Mouse (Mus musculus): ENCODE data around the gene Man1c1.

The Man1c1 gene

DNA sequence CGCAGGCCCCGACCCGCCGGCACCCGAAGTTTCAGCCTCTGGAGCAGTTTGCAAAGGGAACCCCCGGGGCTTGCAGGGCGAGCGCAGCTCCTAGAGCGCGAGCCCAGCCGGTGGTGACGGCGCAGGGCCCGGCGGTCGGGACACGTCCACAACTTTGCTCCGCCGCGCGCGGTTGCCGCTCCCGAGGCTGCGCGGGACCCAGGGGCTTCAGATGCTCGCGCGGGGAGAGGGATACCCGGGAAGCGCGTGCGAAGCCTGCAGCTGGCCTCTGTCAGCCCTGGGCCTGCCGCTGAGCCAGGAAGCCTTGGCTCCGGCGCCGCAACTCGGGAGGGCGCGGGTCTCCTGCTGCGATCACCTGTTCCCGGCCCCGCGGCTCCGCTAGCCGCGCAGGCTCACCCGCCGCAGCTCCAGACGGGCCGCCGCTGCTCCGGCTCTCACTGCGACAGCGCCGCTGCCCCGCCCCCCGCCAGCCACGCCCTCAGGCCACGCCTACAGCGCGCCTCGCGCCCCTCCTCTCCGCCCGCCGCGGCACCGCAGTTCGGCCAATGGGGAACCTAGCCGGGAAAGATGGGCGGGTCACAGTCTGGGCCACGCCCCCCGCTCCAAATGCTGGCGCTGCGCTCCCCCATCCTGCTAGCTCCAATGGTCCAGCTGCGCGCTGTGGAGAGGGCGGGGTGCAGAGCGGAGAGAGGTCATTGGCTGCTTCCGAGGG, at the start of gene Man1c1:
Gene Man1c1 (minus strand): TSS at position 456 of the 712 bp plus-strand sequence.
- DNase-seq, result peak; percentile 99

DNA sequence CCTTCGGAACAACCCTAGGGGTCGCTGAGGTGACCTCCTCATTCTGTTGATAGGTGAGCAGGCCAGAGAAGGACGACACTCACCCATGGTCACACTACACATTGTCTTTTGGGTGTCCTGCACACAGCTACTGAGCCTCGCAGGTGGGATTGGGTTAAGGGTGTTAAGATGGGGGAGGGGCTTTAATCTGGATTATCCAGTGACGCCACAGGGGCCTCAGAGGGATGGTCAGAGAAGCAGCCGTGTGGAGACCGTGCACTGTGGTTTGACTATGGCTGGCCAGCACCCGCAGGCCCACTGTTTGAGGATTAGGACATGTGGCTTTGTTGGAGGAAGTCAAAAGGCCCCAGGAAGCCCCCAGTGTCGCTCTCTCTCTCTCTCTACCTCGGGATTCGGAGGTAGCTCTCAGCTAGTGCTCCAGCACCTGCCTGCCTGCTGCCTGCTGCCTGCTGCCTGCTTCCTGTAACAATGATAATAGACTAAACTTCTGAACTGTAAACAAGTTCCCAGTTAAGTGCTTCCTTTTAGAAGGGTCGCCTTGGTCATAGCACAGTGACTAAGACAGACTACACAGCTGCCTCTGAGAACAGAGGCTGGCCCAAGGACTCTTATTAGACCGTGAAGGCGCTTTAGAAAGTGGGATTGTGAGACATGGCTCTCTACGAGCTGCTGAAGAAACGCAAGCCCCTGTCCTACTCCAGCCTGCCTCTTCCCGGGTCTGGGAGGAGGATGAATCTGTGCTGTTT, 49.6 kb upstream of the Man1c1 start:
- DNase-seq, result peak in 1 of 2 experiments; percentile 44

DNA sequence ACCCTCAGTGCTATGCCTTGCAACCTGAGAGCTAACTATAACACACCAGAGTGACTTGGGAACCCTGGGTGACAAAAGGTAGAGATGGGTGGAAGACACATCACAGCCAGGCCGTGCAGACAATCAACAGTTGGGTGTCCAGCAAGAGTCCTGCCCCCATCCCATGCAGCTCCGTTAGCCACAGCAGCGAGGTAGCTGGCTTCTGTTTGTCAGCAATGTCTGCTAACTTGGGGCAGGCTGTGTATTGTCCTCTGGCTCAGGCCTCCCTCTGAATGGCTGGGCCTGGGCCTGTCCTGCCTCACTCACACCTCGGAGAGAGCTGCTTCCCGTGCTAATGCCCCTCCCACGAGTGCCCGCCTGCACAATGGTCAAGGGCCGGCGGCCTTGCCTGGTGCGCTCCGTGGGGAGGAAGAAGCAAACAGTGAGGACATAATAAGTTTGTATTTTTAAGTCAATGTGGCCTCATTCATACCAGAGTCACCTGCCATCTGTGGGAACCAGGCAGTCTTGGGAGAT, 48.9 kb upstream of the Man1c1 start:
- peak; percentile 56 to 78 for DNase-seq

DNA sequence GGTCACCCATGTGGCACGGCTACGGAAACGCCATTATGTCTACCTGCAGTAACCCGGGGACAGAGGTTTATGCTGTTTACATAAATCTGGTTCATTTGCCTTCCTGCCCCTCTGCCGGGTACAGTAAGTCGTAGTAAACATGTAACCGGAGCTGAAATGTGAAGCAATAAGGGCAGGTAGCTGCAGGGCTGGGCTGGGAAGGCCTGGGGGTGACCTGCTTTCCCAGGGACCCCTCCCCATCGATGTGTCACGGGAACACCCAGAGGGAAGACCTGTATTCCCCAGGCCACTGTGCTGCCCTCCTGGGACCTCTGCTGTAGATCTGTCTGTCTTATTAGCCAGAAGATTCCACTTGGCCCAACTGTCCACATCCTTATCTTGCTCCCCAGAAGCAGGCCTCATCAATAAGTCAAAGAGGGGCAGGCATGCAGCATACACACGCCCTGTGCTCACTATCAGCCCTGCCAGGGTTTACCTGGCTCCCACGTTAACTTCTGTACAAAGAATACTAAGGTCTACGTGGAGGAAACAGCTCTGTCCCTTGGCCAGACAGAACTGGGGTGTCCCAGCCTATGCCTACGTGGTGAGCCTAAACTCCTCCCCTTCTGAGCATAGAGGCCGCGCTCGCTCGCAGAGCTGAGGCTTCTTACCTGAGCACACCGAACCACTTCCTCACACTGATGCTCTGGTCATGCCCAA, 47.7 kb upstream of the Man1c1 start:
- DNase-seq, result no peak

DNA sequence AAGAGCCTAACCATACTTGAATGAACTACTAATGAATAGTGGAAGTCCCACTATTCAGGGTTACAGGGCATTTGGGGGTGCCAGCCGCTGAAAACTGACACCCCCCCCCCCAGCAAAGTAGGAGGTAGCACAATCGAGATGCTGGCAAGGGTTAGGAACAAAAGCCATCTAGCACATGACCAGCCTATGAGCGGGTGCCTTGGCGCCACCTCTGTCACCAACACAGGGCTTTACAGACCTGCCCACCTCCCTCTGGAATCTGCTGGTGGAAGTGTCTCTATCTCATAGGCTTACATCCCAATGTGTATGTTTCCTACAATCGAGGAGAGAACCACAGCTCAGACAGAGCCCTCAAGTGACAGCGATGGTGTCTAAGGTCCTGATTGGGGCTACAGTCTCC, 46.7 kb upstream of the Man1c1 start:
- DNase-seq, result no peak

DNA sequence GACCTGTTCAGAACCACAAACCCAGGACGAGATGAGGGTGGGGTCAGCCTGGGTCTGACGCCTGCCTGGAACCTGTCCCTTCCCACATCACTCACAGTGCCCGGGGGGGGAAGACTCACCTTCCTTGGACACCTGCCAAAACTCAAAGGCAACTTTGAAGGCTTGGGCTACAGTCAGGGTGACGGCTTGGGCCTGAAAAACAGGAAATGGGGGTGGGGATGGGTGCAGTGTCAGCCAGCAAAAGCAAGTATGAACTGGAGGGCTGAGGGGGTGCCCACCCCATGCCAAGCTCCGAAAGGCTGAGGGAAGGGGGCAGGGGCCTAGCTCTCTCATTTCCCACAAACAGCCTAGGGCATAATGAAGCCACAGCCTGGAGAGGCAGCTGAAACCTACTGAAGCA, 46.2 kb upstream of the Man1c1 start:
- DNase-seq, result peak; percentile 49 to 56

DNA sequence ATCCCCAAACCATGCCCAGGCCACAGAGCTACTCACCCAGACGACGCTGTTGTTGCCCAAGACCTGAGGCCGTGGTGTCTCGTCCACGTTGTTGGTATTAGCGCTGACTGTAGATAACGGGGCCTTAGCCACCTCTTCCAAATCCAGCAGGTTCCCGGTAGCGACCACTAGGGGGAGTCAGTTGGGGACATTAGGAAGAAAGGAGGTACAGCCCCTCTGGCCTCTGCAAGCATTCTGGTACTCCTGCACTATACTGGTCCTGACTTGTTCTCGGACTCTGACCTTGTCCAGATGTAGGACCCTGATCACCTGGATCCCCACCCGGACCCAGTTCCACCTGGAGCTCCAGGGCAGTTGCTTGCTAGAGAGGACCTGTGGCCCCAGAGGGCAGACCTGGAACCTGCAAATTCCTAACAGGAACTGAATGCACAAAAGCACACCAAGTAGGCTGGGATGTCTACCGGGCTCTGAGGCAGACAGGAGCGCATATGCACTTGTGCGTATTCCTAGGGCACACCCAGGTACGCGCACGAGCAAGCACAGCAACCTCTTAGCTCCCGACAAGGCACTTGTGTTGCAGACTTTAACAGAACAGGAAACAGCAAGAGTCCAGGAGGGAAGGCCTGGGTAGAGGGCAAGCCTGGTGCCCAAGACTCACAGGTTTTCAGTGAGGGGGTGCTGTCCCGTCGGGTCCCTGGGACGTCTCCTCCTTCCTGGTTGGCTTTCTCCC, 45.4 kb upstream of the Man1c1 start:
- peak in 1 of 2 experiments; percentile 30 for DNase-seq

DNA sequence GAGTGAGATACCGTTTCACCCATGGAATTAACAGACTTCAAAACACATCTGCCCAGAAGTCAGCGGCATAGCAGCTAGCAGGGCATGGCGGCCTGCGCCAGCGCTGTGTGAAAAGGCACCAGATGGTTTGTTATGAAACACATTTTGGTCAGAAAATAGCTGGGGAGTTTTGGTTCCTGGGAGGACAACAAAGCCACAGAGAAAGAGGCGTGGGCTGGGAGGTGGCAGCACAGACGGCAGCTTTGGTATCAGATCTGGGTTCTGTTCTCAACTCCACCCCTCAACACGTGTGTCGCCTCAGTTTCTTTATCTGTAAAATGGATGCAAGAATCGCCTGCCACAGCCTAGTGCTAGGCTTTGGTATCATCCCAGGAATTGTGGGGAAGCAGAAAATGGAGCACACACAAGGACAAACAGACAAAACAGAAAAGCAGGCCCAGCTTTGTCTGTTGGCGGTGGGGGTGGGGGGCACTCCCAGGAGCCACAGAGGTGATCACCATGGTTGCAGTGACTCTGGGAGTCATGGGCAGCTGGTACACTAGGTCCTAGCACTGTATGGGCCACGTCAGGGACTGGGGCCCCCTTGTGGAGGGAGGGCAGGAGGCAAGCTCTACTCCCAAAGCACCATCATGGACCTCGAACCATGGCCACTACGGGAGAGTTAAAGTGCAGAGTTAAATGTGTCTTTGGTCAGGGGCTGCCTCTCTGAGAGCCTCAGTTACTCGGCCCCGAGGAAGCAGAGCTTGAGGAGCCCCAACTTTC, 42.0 kb upstream of the Man1c1 start:
- DNase-seq, result peak; percentile 34 to 55

DNA sequence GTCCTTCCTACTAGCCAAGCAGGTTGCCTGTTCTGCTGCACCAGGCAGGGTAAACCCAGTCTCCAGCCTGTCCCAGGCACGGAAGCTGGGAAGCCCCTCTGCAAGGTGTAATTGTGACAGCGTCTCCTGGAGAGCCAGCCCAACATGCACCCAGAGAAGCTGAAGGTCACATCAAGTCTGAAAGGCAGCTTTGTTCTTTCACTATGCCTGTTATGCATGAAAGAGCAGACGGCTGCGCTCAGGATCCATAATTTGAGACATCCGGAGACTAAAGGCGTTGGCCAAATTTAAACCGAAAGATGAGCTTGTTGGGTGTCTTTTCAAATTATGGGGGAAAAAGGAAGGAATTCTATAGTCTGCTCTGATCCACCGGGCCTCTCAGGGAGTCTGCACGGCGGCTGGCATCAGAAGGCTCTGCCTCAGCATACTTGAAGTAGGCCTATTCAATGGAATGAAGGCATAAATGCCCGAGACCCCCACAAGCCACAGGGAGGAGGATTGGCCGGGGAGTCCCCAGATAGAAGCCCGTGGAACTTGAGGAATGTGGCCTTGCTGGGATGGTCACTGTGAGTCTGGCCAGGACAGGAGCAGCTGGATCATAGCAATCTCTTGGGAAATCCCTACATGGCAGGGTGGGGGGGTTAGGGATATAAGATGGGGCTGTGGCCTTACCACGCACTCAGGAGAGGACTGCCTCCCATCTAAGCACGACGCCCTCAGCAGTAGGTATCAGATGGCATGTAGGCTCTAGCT, 40.0 kb upstream of the Man1c1 start:
- peak in 1 of 2 experiments; percentile 55 for DNase-seq

DNA sequence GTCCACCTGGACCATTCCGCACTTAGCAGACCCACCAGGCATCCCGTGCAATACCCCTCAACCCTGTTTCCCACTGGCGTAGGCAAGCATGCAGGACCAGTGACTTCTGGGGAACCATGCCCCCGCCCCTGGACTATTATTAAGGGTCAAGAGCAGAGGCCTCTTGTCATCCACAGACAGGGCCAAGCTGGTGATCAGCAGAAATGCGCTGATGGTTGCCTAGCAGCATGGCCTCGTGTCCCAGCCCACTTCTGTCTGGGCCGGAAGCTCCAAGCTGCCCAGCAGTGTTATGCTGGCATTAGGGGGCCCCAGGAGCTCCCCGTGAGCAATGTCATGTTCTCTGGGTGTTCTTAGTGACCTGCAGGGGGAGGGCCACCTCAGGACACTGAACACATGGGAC, 37.9 kb upstream of the Man1c1 start:
- DNase-seq, result peak in 1 of 2 experiments; percentile 53

DNA sequence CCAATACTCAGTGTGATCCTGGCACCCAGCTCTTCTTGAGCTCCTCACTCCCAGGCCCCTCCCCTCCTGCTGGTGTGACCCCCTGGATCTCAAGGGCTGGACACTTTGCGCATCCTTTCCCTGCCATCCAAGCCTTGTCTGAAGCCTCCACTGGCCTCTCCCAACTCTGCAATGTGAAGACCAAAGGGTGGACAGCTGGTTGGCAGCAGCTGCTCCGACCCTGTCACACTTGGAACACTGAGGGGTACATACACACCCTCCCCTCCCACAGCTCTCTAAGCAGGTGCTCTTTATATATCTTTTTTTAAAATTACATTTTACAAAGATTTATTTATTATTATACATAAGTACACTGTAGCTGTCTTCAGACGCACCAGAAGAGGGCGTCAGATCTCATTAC, 36.1 kb upstream of the Man1c1 start:
- no peak for DNase-seq

DNA sequence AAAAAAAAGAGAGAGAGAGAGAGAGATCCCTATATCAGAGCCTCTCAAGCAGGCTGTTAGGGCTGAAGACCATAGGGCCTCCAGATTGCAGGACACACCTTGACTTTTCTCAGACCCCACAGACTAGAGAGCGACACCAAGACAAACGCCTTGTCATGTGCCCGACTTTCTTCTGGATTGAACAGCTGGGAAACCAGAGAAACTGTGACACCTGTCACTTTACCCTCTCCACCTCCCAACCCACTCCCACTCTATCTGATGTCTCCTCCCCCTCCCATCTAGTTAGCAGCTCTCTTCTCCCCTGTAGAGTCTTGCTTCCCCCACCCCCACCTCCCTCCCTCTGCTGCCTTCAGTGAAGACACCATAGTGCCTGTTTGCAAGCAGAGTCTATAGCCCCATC, 35.4 kb upstream of the Man1c1 start:
- no peak for DNase-seq

DNA sequence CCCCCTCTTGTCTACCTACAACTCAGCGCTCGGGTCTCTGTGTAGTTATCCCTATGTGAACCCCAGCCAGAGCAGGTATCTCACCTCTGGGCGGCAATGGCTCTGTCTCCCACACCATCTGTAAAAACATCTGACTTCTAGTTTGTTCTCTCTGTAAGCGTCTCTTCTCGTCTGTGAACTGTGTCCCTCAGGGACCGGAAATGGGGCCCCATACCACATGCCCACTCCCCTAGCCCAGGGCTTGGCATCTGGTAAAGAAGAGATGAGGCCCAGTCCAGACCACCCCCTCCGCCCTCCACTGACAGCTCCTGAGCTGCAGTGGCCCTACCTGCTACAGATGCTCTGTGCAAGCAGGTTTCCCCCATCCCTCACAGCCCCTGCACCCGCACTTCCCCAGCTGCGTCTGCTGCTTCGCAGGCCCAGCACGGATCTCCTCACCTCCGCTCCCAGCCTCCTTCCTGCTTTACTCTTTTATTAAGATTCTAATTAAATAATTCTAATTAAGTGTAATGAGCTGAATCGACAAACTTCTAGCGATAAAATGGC, 33.3 kb upstream of the Man1c1 start:
- DNase-seq, result no peak

DNA sequence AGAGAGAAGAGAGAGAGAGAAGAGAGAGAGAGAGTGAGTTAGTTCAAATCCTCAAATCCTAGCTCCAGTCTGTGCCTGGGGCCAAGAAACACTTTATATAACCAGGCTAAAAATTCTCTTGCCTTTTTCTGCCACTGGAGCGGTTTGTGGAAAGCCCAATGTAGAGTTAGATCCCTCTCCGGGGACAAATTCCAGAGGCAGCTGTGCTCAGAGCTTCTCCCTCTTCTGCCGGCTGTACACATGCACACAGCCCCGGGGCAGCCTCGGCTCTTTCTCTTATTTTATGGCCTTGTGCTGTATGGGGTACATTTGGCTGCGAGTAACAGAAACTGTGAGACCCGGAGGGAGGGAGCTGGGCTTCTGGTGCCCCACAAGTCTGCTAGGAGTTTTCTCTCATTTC, 32.1 kb upstream of the Man1c1 start:
- no peak for DNase-seq

DNA sequence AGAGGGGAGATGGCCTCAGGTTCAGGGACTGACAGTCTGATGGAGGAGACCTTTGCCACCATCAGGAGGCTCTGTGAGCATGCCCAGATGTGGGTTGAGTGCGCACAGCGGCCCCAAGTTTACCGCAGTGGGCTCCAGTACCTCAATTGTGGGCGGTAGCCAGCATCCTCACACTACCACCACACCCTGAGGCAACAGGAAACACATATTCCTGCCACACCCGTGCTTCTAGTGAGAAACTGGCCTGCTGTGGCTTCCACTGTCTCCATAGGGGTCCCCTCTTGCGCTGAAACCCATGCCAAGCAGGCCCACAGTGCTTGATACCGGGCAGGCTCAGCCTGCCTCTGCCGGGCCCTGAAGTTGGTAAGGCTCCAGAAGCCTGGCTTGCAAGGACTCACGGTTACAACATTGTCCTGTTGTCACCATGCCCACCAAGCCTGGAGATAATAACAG, 30.6 kb upstream of the Man1c1 start:
- DNase-seq, result peak; percentile 81 to 83

DNA sequence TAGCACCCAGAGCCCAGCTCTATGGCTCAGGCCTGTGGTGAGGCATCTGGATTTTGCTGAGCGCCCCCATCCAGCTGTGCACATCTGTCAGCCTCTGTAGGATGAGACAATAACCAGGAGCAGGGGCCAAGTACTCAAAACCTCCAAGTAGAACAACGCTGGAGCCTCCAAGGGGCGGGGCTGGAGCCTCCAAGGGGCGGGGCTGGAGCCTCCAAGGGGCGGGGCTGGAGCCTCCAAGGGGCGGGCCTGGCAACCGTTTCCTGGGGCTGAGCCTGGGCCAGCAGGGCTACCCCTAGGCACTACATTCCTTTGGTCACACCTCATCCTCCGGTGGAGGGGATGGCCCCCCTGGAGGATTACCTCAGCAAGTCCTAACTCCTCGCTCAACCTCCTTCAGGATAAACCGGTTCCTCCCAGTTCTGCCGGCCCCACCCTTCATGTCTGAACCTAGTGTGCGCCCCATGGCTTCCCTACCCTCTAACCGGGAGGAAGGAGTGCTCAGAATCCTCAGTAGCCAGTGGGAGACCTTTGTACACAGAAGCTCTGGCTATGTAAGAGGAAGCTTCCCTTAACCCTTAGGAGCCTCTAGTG, 30.0 kb upstream of the Man1c1 start:
- peak; percentile 86 to 88 for DNase-seq

DNA sequence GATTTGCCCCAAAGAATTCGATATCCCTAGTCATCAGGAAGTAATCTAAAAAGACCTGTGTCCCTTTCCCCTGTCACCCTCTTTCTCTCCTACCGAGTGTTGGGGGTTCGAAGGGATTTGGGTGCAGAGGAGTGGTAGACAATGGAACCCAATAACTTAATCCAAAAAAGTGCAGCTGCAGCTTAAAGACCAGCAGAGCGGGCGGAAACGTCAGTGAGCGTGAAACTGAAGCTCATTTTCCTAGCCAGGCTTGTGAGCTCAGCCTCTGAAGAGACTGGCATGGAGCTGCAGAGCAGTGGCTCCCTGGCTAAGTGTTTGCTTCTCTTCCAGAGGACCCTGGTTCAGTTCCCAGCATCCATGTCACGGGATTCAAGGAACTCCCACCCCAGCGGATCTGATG, 29.3 kb upstream of the Man1c1 start:
- DNase-seq, result no peak

DNA sequence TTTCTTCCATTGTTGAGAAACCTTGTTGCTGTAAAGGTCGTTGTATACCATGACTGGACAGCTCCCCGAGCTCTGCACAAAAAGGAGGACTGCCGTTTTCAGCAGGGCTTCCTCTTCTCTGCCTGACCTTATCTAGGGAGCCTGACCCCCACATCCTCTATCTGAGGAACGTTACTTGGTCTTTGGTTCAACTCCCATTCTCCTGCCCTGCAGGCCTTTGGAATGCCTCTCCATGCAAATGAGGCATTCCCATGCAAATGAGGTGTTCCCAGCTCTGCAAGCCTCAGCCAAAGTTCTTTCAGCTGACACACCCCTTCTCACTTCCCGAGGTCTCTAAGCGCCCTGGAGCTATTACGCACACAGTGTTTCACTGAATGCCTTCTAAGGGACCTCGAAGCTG, 26.0 kb upstream of the Man1c1 start:
- peak; percentile 45 to 48 for DNase-seq

DNA sequence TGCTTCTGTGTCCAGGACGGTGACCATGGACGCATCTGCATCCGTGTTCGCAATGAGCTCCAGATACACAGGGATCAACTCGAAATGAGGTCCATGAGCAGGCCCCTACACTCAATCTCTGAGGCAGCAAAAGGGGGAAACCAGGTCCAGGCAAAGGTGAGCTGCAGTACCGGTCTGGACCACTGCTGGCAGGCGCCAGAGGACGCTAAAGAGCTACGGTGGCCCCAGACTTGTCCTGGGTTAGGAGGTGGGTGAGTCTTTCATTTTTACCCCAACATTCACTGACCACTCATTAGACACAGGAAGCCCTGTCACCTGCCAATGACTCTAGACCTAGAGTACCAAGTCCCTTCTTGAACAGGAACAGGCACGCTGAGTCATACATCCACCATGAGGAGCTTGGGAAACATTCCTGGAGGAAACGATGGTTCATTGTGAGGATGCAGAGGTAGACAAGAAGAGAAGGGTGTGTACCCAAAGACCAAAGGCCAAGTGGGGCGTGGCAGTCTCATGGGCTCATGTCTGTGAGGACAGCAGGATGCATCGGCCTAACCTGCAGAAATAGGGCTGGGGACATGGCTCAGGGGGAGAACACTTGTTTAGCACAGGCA, 21.8 kb upstream of the Man1c1 start:
- no peak for DNase-seq

DNA sequence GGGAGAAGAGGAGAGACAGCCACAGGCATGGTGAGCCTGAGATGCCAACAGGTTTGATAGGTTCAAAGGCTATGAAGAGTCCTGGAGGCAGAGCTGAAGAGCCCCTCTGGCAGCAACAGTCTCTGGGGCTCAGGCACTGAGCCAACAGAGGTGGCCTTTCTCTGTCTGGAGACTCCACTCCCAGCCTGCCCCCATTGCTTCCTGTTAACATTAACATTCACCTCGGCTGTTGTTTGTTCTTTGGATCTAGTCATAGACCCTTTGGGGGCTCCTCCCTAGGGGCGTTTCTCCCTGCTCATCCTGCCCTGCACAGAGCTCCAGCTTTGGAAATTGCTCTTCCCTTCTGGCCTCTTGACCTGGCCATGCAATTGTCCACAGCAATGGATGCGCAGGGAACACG, 20.9 kb upstream of the Man1c1 start:
- peak; percentile 46 to 73 for DNase-seq
